Mouse (Mus musculus) hindbrain, embryonic 15.5 days (tissue): ENCODE measurements around the gene Phox2a. TPM values are rescaled to one million over a fixed set of nuclear protein-coding genes. Genes with fewer than 3 reads are reported as not detected.

Source experiments
- ATAC-seq: fragments of 200-750 bp; cut with Nextera tagmentation; 2 replicates; pipeline ENCODE4 v1.8.0; 2017; ENCODE audit warnings: low read depth, moderate number of reproducible peaks, moderate TSS enrichment; ENCODE audit not compliant: low FRiP score
- H3K27ac ChIP-seq: fragments of 300-500 bp; sonication (generic); replicated peaks from 2 replicates; pipeline ENCODE4 v1.5.1; 2015; ENCODE audit warnings: mild to moderate bottlenecking, inconsistent platforms
- H3K27me3 ChIP-seq: fragments of 300-500 bp; sonication (generic); 2 replicates; pipeline ENCODE4 v1.6.1; 2015; ENCODE audit warnings: control low read depth, inconsistent platforms
- H3K36me3 ChIP-seq: fragments of 300-500 bp; sonication (generic); 2 replicates; pipeline ENCODE4 v1.6.1; 2015; ENCODE audit warnings: control low read depth, inconsistent platforms
- H3K4me1 ChIP-seq: fragments of 300-500 bp; sonication (generic); replicated peaks from 2 replicates; pipeline ENCODE4 v1.6.1; 2015; ENCODE audit warnings: control low read depth, inconsistent platforms
- H3K4me2 ChIP-seq: fragments of 300-500 bp; sonication (generic); 2 replicates; pipeline ENCODE4 v1.6.1; 2015; ENCODE audit warnings: moderate library complexity, mild to moderate bottlenecking, inconsistent platforms
- H3K4me3 ChIP-seq: fragments of 300-500 bp; sonication (generic); 2 replicates; pipeline ENCODE4 v1.5.1; 2015; ENCODE audit warnings: mild to moderate bottlenecking, inconsistent platforms
- H3K9ac ChIP-seq: fragments of 300-500 bp; sonication (generic); 2 replicates; pipeline ENCODE4 v1.6.1; 2015; ENCODE audit warnings: inconsistent platforms
- H3K9me3 ChIP-seq: fragments of 300-500 bp; sonication (generic); 2 replicates; pipeline ENCODE4 v1.6.1; 2016; ENCODE audit warnings: control low read depth, inconsistent platforms
- WGBS: fragments of 180-500 bp; shearing (Covaris S2); methylation state at CpG from one replicate; pipeline ENCODE4 v1.1.7; 2015; 5-methylcytosine and 5-hydroxymethylcytosine counted together
- polyA plus RNA-seq: library from polyadenylated mRNA; unstranded; fragments of >200 nt; fragmentation: Nextera tagmentation; extraction: Ambion mirVana; gene quantifications from 2 replicates; pipeline ENCODE4 v1.2.1, GENCODE M21; 2015

The Phox2a gene
- polyA plus RNA-seq, 1 experiment from 2014 or later, result 2.3 TPM

DNA sequence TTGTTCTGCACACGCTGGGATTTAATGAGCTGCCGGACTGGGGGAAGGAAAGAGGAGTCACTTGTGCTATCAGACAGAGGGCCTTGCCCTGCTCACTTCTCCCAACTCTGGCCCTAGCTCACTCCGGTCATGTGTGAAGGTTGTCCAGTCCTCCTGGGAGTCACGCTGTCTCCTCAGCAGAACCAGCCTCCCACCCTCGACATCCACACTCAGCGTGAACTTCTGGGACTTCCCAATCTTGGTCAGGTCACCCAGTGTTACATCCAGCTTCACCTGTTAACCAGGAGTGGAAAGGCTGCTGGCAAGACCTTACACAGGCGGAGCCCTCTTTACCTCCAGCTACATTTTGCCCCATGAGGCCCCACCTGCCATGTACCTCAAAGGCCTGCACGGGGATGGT lies 13.3 kb downstream of the Phox2a start:
- H3K27ac ChIP-seq, result no peak overlapping the region
- H3K4me1 ChIP-seq, result peaks cover 15% of the 10 kb centered on the region
- no peak overlapping the region for H3K4me2 ChIP-seq
- ATAC-seq, result no peak
- WGBS, result 94% methylated on average over 8 of the region's 8 CpGs
- H3K4me3 ChIP-seq, result no peak overlapping the region
- H3K9me3 ChIP-seq, result no peaks in the 10 kb centered on the region
- H3K36me3 ChIP-seq, result peaks cover 7% of the 10 kb centered on the region
- no peaks in the 10 kb centered on the region for H3K27me3 ChIP-seq
- no peak overlapping the region for H3K9ac ChIP-seq

GRCm38 (mm10) chr7:101832372-101832771 lies 14.3 kb downstream of the Phox2a start:
- no peaks in the 10 kb centered on the region for H3K9me3 ChIP-seq
- H3K4me1 ChIP-seq, result peaks cover 25% of the 10 kb centered on the region
- peaks cover 3% of the 10 kb centered on the region; the same call in 1 of the 2 replicates for H3K27me3 ChIP-seq
- H3K27ac ChIP-seq, result no peak overlapping the region
- no peak overlapping the region for H3K9ac ChIP-seq
- H3K4me3 ChIP-seq, result no peak overlapping the region
- no peak overlapping the region for H3K4me2 ChIP-seq
- peaks cover 7% of the 10 kb centered on the region for H3K36me3 ChIP-seq
- no peak for ATAC-seq
- WGBS, result 96% methylated on average over 4 of the region's 4 CpGs

DNA sequence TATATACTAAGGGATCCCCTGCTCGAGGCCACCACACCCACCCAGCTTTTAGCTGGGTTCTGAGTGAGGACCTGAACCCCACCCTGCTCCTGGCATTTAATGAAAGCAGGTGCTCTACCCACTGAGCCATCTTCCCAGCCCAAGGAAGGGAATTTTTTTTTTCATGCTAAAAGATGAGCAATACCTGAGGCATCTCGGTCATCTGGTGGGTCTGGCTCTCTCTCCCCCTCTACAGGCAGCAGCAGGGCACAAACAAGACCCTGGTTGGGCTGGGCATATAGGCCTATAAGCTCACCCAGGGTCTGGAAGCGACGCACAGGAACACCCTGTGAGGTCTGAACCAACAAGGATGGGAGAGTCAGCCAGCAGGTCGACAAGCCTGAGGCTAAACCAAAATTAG lies 15.2 kb downstream of the Phox2a start:
- Histone ChIP-seq H3K36me3 (peaks cover 7% of the 10 kb centered on the region), H3K9ac (no peak overlapping the region), H3K4me2 (no peak overlapping the region), H3K4me1 (peaks cover 33% of the 10 kb centered on the region), H3K27ac (peak overlapping the region; percentile 18; the same call in 1 of the 2 replicates), H3K4me3 (no peak overlapping the region), H3K27me3 (peaks cover 5% of the 10 kb centered on the region; the same call in 1 of the 2 replicates), H3K9me3 (no peaks in the 10 kb centered on the region)
- ATAC-seq, result no peak
- 77% methylated on average over 5 of the region's 5 CpGs for WGBS

- WGBS, result 40% methylated on average over 3 of the region's 3 CpGs
- no peaks in the 10 kb centered on the region for H3K9me3 ChIP-seq
- no peak overlapping the region for H3K4me3 ChIP-seq
- H3K4me2 ChIP-seq, result no peak overlapping the region
- peaks cover 7% of the 10 kb centered on the region for H3K36me3 ChIP-seq
- H3K4me1 ChIP-seq, result peaks cover 36% of the 10 kb centered on the region
- H3K9ac ChIP-seq, result no peak overlapping the region
- ATAC-seq, result no peak
- peaks cover 8% of the 10 kb centered on the region; the same call in 1 of the 2 replicates for H3K27me3 ChIP-seq
- peak overlapping the region; percentile 18; the same call in 1 of the 2 replicates for H3K27ac ChIP-seq
Observed at GRCm38 (mm10) chr7:101833916-101834584, 15.9 kb downstream of the Phox2a start.

GRCm38 (mm10) chr7:101834903-101835302 lies 16.8 kb downstream of the Phox2a start:
- Histone ChIP-seq H3K27ac (no peak overlapping the region), H3K9me3 (no peaks in the 10 kb centered on the region), H3K4me2 (peak overlapping the region; percentile 99), H3K9ac (no peak overlapping the region), H3K36me3 (peaks cover 7% of the 10 kb centered on the region), H3K27me3 (peaks cover 8% of the 10 kb centered on the region; the same call in 1 of the 2 replicates), H3K4me1 (peaks cover 36% of the 10 kb centered on the region), H3K4me3 (no peak overlapping the region)
- ATAC-seq, result no peak
- WGBS, result 52% methylated on average over 3 of the region's 3 CpGs

- H3K9ac ChIP-seq, result no peak overlapping the region; the same call in 1 of the 2 replicates
- H3K27me3 ChIP-seq, result peaks cover 8% of the 10 kb centered on the region; the same call in 1 of the 2 replicates
- H3K4me2 ChIP-seq, result peak overlapping the region; percentile 99
- ATAC-seq, result no peak
- peaks cover 36% of the 10 kb centered on the region for H3K4me1 ChIP-seq
- 46% methylated on average over 5 of the region's 5 CpGs for WGBS
- H3K4me3 ChIP-seq, result peak overlapping the region; percentile 63
- H3K27ac ChIP-seq, result peak overlapping the region; percentile 82; the same call in 1 of the 2 replicates
- H3K9me3 ChIP-seq, result no peaks in the 10 kb centered on the region
- peaks cover 7% of the 10 kb centered on the region for H3K36me3 ChIP-seq
Observed at GRCm38 (mm10) chr7:101835457-101836109, 17.5 kb downstream of the Phox2a start.

- H3K27ac ChIP-seq, result peak overlapping the region; percentile 82
- peak overlapping the region; percentile 63 for H3K9ac ChIP-seq
- ATAC-seq, result peak; percentile 68
- peaks cover 2% of the 10 kb centered on the region; the same call in 1 of the 2 replicates for H3K36me3 ChIP-seq
- peaks cover 8% of the 10 kb centered on the region; the same call in 1 of the 2 replicates for H3K27me3 ChIP-seq
- peaks cover 36% of the 10 kb centered on the region for H3K4me1 ChIP-seq
- H3K9me3 ChIP-seq, result no peaks in the 10 kb centered on the region
- H3K4me2 ChIP-seq, result peak overlapping the region; percentile 99
- H3K4me3 ChIP-seq, result peak overlapping the region; percentile 63
- WGBS, result under 1% methylated on average over 55 of the region's 63 CpGs
Observed at GRCm38 (mm10) chr7:101836271-101837153, 18.4 kb downstream of the Phox2a start.

DNA sequence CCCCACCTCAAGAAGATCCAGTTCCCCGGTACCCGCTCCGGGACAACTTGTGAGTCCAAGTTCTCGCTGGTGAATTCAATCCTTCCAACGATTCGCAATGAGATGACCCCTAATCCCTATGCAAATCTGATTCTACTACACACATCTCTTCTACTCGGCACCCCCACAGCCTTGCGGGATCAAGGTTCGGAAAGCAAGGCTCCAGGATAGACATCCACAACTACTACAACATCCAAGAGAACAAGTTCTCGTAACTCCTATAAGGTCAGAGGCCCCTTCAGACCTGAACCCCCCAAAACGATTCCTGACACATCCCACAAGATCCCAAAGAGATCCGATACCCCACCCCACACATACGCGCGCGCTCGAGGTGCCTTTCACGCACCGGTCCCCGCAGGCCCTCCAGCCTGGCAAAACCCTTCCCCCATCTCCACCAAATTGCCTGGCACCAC lies 19.1 kb downstream of the Phox2a start:
- Histone ChIP-seq H3K9ac (peak overlapping the region; percentile 63), H3K4me3 (peak overlapping the region; percentile 63), H3K27ac (peak overlapping the region; percentile 82), H3K4me1 (peaks cover 36% of the 10 kb centered on the region), H3K4me2 (peak overlapping the region; percentile 99), H3K36me3 (no peaks in the 10 kb centered on the region), H3K9me3 (no peaks in the 10 kb centered on the region), H3K27me3 (peaks cover 8% of the 10 kb centered on the region; the same call in 1 of the 2 replicates)
- 0% methylated on average over 20 of the region's 20 CpGs for WGBS
- peak; percentile 13; the same call in 1 of the 2 replicates for ATAC-seq

GRCm38 (mm10) chr7:101837606-101838471 lies 19.7 kb downstream of the Phox2a start, which contains the start of gene Inppl1:
Gene Inppl1, minus strand, starts transcription at chr7:101838229.
- Histone ChIP-seq H3K36me3 (no peaks in the 10 kb centered on the region), H3K4me3 (peak within 1 kb of the TSS; percentile 63), H3K27ac (peak within 1 kb of the TSS; percentile 82), H3K4me1 (peaks cover 36% of the 10 kb centered on the region), H3K27me3 (peaks cover 8% of the 10 kb centered on the region; the same call in 1 of the 2 replicates), H3K9me3 (no peaks in the 10 kb centered on the region), H3K9ac (peak within 1 kb of the TSS; percentile 63), H3K4me2 (peak within 1 kb of the TSS; percentile 99)
- ATAC-seq, result peak; percentile 78
- under 1% methylated on average over 64 of the region's 64 CpGs for WGBS

GRCm38 (mm10) chr7:101844186-101844585 lies 26.1 kb downstream of the Phox2a start:
- no peak overlapping the region for H3K27ac ChIP-seq
- no peak overlapping the region for H3K4me3 ChIP-seq
- H3K4me2 ChIP-seq, result no peak overlapping the region
- H3K9me3 ChIP-seq, result no peaks in the 10 kb centered on the region
- 76% methylated on average over 6 of the region's 6 CpGs for WGBS
- H3K4me1 ChIP-seq, result no peaks in the 10 kb centered on the region
- no peaks in the 10 kb centered on the region for H3K36me3 ChIP-seq
- no peak for ATAC-seq
- H3K27me3 ChIP-seq, result no peaks in the 10 kb centered on the region
- no peak overlapping the region for H3K9ac ChIP-seq

GRCm38 (mm10) chr7:101847934-101848333 lies 29.8 kb downstream of the Phox2a start:
- 92% methylated on average over 1 of the region's 1 CpGs for WGBS
- H3K9ac ChIP-seq, result no peak overlapping the region
- no peaks in the 10 kb centered on the region for H3K27me3 ChIP-seq
- H3K36me3 ChIP-seq, result no peaks in the 10 kb centered on the region
- no peak overlapping the region for H3K4me2 ChIP-seq
- no peak for ATAC-seq
- H3K9me3 ChIP-seq, result no peaks in the 10 kb centered on the region
- H3K27ac ChIP-seq, result no peak overlapping the region
- H3K4me3 ChIP-seq, result no peak overlapping the region
- H3K4me1 ChIP-seq, result no peaks in the 10 kb centered on the region
